Mouse (Mus musculus): Measurements from ENCODE around the gene Cdc42. TPM values are rescaled to one million over a fixed set of nuclear protein-coding genes. Genes with fewer than 3 reads are reported as not detected.

The Cdc42 gene
- polyA plus RNA-seq, 1 experiment = 94.4 TPM

DNA sequence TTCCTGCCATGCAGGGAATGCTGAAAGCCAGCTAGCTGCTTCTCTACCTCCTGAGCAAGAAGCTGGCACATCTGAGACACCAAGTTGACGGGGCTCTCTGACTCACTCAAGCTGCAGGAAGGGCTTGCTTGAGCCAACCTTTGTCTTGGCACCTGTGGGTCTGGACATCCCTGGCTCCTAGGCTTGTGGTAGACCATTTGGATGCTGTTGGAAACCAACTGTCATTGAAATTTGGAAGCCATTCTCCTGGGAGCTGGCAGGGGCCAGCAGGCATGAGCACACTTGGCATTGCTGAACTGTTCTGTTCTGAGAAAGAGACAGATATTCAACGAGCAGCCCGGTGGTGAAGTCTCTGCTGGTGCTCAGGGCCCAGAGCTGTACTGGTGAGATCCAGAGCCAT, 67.3 kb downstream of the Cdc42 start:
- H3K27me3 ChIP-seq (ENCODE audit: control insufficient read depth, insufficient read depth, low read length) = no peaks in the 10 kb centered on the region
- H3K36me3 ChIP-seq (ENCODE audit: control insufficient read depth, insufficient read depth, low read length) = no peaks in the 10 kb centered on the region
- no peak for DNase-seq
- no peak overlapping the region for H3K4me3 ChIP-seq (ENCODE audit: control insufficient read depth, insufficient read depth, low read length)
- no peaks in the 10 kb centered on the region for H3K4me1 ChIP-seq (replicated peaks; ENCODE audit: control insufficient read depth, insufficient read depth, low read length)
- H3K27ac ChIP-seq (ENCODE audit: control insufficient read depth, insufficient read depth, low read length) = no peak overlapping the region
- TF ChIP-seq CTCF (IDR thresholded peaks at IDR 0.05; ENCODE audit: borderline replicate concordance, control insufficient read depth, extremely low read depth, insufficient read depth, low read length, poor library complexity) = no peak
- no peak for TF ChIP-seq POLR2A (IDR thresholded peaks at IDR 0.05; ENCODE audit: control insufficient read depth, extremely low read depth, insufficient read depth, low read length, poor library complexity)
- 81% methylated on average over 3 of the region's 3 CpGs for WGBS

DNA sequence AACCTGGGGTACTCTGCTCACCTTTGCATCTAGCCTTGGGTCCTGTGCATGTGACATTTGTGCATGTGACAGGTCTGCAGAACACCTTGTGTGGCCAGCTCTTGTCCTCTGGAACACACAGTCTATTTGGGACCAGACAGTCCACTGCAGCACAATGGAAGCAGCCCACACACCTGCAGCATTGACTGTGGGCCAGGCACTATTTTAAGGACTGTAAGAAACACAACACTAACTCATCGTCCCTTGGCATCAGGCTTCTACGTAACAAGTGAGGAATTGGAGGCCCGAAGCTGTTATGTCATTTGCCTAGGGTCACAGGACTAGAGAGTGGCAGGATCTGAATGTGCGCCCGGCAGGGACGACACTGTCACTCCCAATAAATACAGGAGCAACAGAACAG, 67.8 kb downstream of the Cdc42 start:
- 87% methylated on average over 6 of the region's 6 CpGs for WGBS
- no peak overlapping the region for H3K27ac ChIP-seq (ENCODE audit: control insufficient read depth, insufficient read depth, low read length)
- H3K4me1 ChIP-seq (replicated peaks; ENCODE audit: control insufficient read depth, insufficient read depth, low read length) = no peaks in the 10 kb centered on the region
- no peak for TF ChIP-seq CTCF (IDR thresholded peaks at IDR 0.05; ENCODE audit: borderline replicate concordance, control insufficient read depth, extremely low read depth, insufficient read depth, low read length, poor library complexity)
- TF ChIP-seq POLR2A (IDR thresholded peaks at IDR 0.05; ENCODE audit: control insufficient read depth, extremely low read depth, insufficient read depth, low read length, poor library complexity) = no peak
- H3K27me3 ChIP-seq (ENCODE audit: control insufficient read depth, insufficient read depth, low read length) = no peaks in the 10 kb centered on the region
- DNase-seq = no peak
- no peaks in the 10 kb centered on the region for H3K36me3 ChIP-seq (ENCODE audit: control insufficient read depth, insufficient read depth, low read length)
- H3K4me3 ChIP-seq (ENCODE audit: control insufficient read depth, insufficient read depth, low read length) = no peak overlapping the region

DNA sequence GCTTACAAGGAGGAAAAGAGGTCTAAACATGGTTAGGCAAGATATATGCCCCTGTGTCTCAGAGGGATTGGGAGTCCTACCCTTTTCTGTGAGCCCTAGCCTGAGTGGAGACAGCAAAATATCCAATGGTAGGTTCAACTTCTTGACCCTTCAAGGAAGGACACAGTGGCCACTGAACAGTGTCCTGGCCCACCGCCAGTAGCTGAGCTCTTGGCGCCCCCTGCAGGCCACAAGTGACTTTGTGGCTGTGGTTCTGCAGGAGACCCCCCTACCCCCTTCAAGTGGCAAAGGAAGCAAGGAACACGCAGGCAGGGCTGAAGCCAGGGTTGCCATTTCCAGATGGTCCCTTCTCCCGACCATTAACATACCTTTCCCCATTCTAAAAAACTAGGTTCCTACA, 69.7 kb downstream of the Cdc42 start:
- peak; percentile 86 for TF ChIP-seq CTCF (IDR thresholded peaks at IDR 0.05; ENCODE audit: borderline replicate concordance, control insufficient read depth, extremely low read depth, insufficient read depth, low read length, poor library complexity)
- no peak for TF ChIP-seq POLR2A (IDR thresholded peaks at IDR 0.05; ENCODE audit: control insufficient read depth, extremely low read depth, insufficient read depth, low read length, poor library complexity)
- H3K27ac ChIP-seq (ENCODE audit: control insufficient read depth, insufficient read depth, low read length) = no peak overlapping the region
- WGBS = 4% methylated on average over 4 of the region's 4 CpGs
- H3K36me3 ChIP-seq (ENCODE audit: control insufficient read depth, insufficient read depth, low read length) = no peaks in the 10 kb centered on the region
- H3K4me3 ChIP-seq (ENCODE audit: control insufficient read depth, insufficient read depth, low read length) = no peak overlapping the region
- no peaks in the 10 kb centered on the region for H3K27me3 ChIP-seq (ENCODE audit: control insufficient read depth, insufficient read depth, low read length)
- peak; percentile 39 for DNase-seq
- no peaks in the 10 kb centered on the region for H3K4me1 ChIP-seq (replicated peaks; ENCODE audit: control insufficient read depth, insufficient read depth, low read length)

DNA sequence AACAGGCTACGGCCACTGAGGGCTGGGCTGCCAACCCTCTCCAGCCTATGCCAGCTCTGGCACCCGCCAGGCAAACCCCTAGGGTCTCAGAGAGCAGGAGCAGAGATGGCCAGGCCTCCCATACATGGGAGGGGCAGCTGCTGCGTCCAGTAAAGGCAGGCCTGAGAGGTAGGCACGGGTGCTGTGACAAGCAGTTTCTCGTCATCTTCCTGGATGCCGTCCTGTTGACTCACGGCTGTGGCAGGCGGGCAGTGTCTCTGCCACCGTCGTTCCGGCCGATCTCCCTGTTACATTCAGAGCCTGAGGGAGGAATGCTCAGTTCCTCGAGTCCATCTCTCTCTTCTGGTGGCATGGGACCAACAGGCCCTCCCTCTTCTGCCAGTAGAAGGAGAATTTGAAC, 70.3 kb downstream of the Cdc42 start:
- H3K27me3 ChIP-seq (ENCODE audit: control insufficient read depth, insufficient read depth, low read length) = no peaks in the 10 kb centered on the region
- TF ChIP-seq POLR2A (IDR thresholded peaks at IDR 0.05; ENCODE audit: control insufficient read depth, extremely low read depth, insufficient read depth, low read length, poor library complexity) (no peak), CTCF (IDR thresholded peaks at IDR 0.05; ENCODE audit: borderline replicate concordance, control insufficient read depth, extremely low read depth, insufficient read depth, low read length, poor library complexity) (no peak)
- H3K36me3 ChIP-seq (ENCODE audit: control insufficient read depth, insufficient read depth, low read length) = no peaks in the 10 kb centered on the region
- no peak overlapping the region for H3K27ac ChIP-seq (ENCODE audit: control insufficient read depth, insufficient read depth, low read length)
- DNase-seq = no peak
- no peaks in the 10 kb centered on the region for H3K4me1 ChIP-seq (replicated peaks; ENCODE audit: control insufficient read depth, insufficient read depth, low read length)
- 84% methylated on average over 13 of the region's 13 CpGs for WGBS
- no peak overlapping the region for H3K4me3 ChIP-seq (ENCODE audit: control insufficient read depth, insufficient read depth, low read length)

DNA sequence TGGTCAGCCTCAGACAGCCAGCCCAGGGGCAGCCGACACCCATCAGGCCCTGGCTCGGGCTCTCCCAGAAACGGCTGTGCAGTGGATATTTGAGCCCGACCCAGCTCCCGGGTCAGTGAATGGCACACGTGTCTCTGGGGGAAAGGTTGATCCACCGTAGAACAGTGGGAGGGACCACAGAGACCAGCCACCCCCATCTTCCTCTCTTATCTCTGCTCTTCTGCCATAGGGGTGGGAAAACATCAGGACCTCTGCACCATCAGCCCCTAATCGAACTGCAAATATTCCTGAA, 70.9 kb downstream of the Cdc42 start:
- DNase-seq = no peak
- H3K27me3 ChIP-seq (ENCODE audit: control insufficient read depth, insufficient read depth, low read length) = no peaks in the 10 kb centered on the region

DNA sequence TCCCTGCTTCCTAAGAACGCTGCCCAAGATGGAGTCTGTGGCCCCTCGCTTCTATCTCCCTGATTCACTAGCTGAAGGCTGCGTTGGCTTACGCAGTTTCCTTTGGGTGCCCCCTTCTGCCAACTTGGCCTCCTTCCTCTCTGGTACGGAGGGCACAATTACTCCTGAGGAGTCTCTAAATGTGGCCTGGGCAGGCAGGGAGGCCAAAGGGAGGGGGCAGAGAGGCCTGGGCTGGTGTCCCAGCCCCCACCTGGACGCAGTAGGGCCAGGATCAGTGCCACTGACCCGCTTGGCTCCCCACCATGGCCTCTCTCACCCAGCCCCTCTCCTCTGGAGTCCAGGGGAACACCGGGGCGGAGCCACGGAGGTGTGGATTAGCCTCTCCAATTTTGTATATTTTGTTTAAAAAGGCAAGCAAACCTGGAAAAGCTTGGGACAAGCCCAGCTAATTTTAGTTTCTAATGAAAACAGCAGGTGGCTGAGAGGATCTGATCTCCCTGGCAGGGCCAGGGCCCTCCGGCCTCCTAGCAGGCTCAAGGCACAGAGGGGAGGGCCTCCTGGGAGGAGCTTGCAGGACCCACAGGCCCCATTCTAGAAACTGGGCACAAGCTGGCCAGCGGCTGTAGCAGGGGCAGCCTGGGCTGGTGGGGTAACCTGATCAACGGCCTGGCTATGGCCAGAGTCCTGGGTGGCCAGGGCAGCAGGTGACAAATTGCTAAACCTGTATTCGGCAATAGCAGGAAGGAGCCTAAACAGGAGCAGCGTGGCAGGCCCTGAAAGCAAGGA, 71.5 kb downstream of the Cdc42 start:
- Histone ChIP-seq H3K36me3 (ENCODE audit: control insufficient read depth, insufficient read depth, low read length) (no peaks in the 10 kb centered on the region), H3K4me3 (ENCODE audit: control insufficient read depth, insufficient read depth, low read length) (no peak overlapping the region), H3K27me3 (ENCODE audit: control insufficient read depth, insufficient read depth, low read length) (no peaks in the 10 kb centered on the region), H3K27ac (ENCODE audit: control insufficient read depth, insufficient read depth, low read length) (no peak overlapping the region), H3K4me1 (replicated peaks; ENCODE audit: control insufficient read depth, insufficient read depth, low read length) (no peaks in the 10 kb centered on the region)
- no peak for DNase-seq
- WGBS = 89% methylated on average over 15 of the region's 15 CpGs
- no peak for TF ChIP-seq CTCF (IDR thresholded peaks at IDR 0.05; ENCODE audit: borderline replicate concordance, control insufficient read depth, extremely low read depth, insufficient read depth, low read length, poor library complexity)
- no peak for TF ChIP-seq POLR2A (IDR thresholded peaks at IDR 0.05; ENCODE audit: control insufficient read depth, extremely low read depth, insufficient read depth, low read length, poor library complexity)

More for the DNA sequence above, 70.9 kb downstream of the Cdc42 start:
- no peak overlapping the region for H3K27ac ChIP-seq (ENCODE audit: control insufficient read depth, insufficient read depth, low read length)
- 87% methylated on average over 8 of the region's 8 CpGs for WGBS
- H3K4me1 ChIP-seq (replicated peaks; ENCODE audit: control insufficient read depth, insufficient read depth, low read length) = no peaks in the 10 kb centered on the region
- no peaks in the 10 kb centered on the region for H3K36me3 ChIP-seq (ENCODE audit: control insufficient read depth, insufficient read depth, low read length)
- TF ChIP-seq CTCF (IDR thresholded peaks at IDR 0.05; ENCODE audit: borderline replicate concordance, control insufficient read depth, extremely low read depth, insufficient read depth, low read length, poor library complexity) (no peak), POLR2A (IDR thresholded peaks at IDR 0.05; ENCODE audit: control insufficient read depth, extremely low read depth, insufficient read depth, low read length, poor library complexity) (no peak)
- H3K4me3 ChIP-seq (ENCODE audit: control insufficient read depth, insufficient read depth, low read length) = no peak overlapping the region

DNA sequence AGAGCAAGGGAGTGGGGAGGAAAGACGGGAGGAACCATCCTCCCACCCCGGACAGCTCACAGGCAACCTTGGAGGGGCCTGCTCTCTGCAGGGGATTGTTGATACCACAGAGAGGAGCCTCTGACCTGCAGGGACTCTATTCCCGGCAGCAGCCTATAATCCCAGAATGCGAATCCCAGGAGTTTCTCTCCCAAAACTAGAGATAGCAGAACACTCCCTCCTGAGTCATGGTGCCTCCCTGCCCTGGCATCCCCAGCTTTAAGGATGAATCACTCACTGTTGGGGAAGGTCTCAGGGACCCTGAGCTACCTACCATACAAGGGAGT, 74.2 kb downstream of the Cdc42 start:
- peaks cover under 1% of the 10 kb centered on the region; the same call in 1 of the 2 replicates for H3K27me3 ChIP-seq (ENCODE audit: control insufficient read depth, insufficient read depth, low read length)
- H3K4me1 ChIP-seq (replicated peaks; ENCODE audit: control insufficient read depth, insufficient read depth, low read length) = no peaks in the 10 kb centered on the region
- no peak for DNase-seq
- H3K36me3 ChIP-seq (ENCODE audit: control insufficient read depth, insufficient read depth, low read length) = no peaks in the 10 kb centered on the region
- no peak overlapping the region for H3K4me3 ChIP-seq (ENCODE audit: control insufficient read depth, insufficient read depth, low read length)
- H3K27ac ChIP-seq (ENCODE audit: control insufficient read depth, insufficient read depth, low read length) = no peak overlapping the region
- WGBS = 63% methylated on average over 4 of the region's 4 CpGs
- TF ChIP-seq CTCF (IDR thresholded peaks at IDR 0.05; ENCODE audit: borderline replicate concordance, control insufficient read depth, extremely low read depth, insufficient read depth, low read length, poor library complexity) (no peak), POLR2A (IDR thresholded peaks at IDR 0.05; ENCODE audit: control insufficient read depth, extremely low read depth, insufficient read depth, low read length, poor library complexity) (no peak)

Measured in thymus, adult 2 months (tissue).